Mouse (Mus musculus) spleen, adult 2 months (tissue): ENCODE measurements around the gene Slc16a12.

Experiments used
- CTCF ChIP-seq: fragments of 200-500 bp; IDR thresholded peaks from 2 replicates; pipeline ENCODE4 v1.5.1; 2011; ENCODE audit warnings: mild to moderate bottlenecking, inconsistent platforms; ENCODE audit not compliant: insufficient read depth, insufficient read length, insufficient replicate concordance; ENCODE audit errors: extremely low read depth
- POLR2A ChIP-seq: fragments of 200-500 bp; IDR thresholded peaks from 2 replicates; pipeline ENCODE4 v1.6.1; 2011; ENCODE audit warnings: low read depth, low read length, inconsistent platforms

DNA sequence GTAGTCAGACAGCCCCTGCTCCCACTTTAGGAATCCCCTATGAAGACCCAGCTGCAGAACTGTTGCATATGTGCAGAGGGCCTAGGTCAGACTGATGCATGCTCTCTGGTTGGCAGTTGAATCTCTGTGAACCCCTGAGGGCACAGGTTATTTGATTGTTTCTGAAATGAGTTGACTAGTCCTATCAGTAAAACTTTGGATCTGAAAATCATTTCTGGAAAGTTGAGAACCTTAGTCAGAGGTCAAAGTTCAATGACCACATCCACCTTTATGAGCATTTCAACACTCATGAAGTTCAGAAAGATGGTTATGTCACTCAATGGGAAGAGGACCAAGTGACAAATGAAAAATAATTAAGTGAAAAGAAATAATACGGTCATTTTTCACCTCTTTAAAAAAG lies 61.6 kb downstream of the Slc16a12 start:
- no peak for TF ChIP-seq POLR2A
- no peak for TF ChIP-seq CTCF
